16 mouse cellular contexts compared by ENCODE assay signal in genomic region chr7:68144266-68144665, GRCm38 (mm10).
DNase-seq lines count a peak whose midpoint lies in the region; ATAC-seq and TF ChIP-seq lines count a peak whose summit lies in the region.
"Had no signal": no experiment of that assay in that cellular context is flagged by ENCODE, and none has a peak within 500 bp of the region (broad histone marks: within the 10 kb centered on the region; RNA-seq: fewer than 3 reads in every experiment).

No protein-coding gene starts in this region.

- no peaks in the 10 kb centered on the region for H3K9me3 ChIP-seq in heart, embryonic 13.5 days
- H3K9me3 ChIP-seq: hindbrain, embryonic 12.5 days had no signal

- peaks cover 75% of the 10 kb centered on the region for H3K4me1 ChIP-seq in heart, embryonic 13.5 days
- peaks cover 58% of the 10 kb centered on the region for H3K4me1 ChIP-seq in thymus, adult 2 months (replicated peaks; ENCODE audit: control insufficient read depth, insufficient read depth, low read length)

- no peaks in the 10 kb centered on the region for H3K27me3 ChIP-seq in heart, embryonic 13.5 days (replicated peaks)
- no peaks in the 10 kb centered on the region for H3K27me3 ChIP-seq in thymus, adult 2 months (ENCODE audit: control insufficient read depth, insufficient read depth, low read length)
- H3K27me3 ChIP-seq: hindbrain, embryonic 12.5 days had no signal

- ATAC-seq in heart, embryonic 13.5 days (ENCODE audit: extremely low read depth, insufficient number of reproducible peaks, low FRiP score, low TSS enrichment), result no peak
- ATAC-seq: forebrain, embryonic 16.5 days; intestine, embryonic 16.5 days had no signal

- no peak overlapping the region for H3K4me3 ChIP-seq in heart, embryonic 13.5 days
- no peak overlapping the region for H3K4me3 ChIP-seq in thymus, adult 2 months (ENCODE audit: control insufficient read depth, insufficient read depth, low read length)
- H3K4me3 ChIP-seq: hindbrain, embryonic 12.5 days had no signal

- H3K36me3 ChIP-seq in heart, embryonic 13.5 days, result no peaks in the 10 kb centered on the region
- no peaks in the 10 kb centered on the region for H3K36me3 ChIP-seq in thymus, adult 2 months (ENCODE audit: control insufficient read depth, insufficient read depth, low read length)
- H3K36me3 ChIP-seq: hindbrain, embryonic 12.5 days had no signal

- WGBS in heart, embryonic 13.5 days, result 45% methylated on average over 6 of the region's 6 CpGs
- 3% methylated on average over 6 of the region's 6 CpGs for WGBS in thymus, adult 2 months

- H3K9ac ChIP-seq in heart, embryonic 13.5 days, result peak overlapping the region; percentile 16; the same call in 1 of the 2 replicates
- H3K9ac ChIP-seq: hindbrain, embryonic 12.5 days; liver, embryonic 14.5 days had no signal

- TF ChIP-seq CTCF in thymus, adult 2 months (IDR thresholded peaks at IDR 0.05; ENCODE audit: borderline replicate concordance, control insufficient read depth, extremely low read depth, insufficient read depth, low read length, poor library complexity), result no peak

- H3K27ac ChIP-seq in heart, embryonic 13.5 days (replicated peaks), result peak overlapping the region; percentile 61
- H3K27ac ChIP-seq in thymus, adult 2 months (ENCODE audit: control insufficient read depth, insufficient read depth, low read length), result peak overlapping the region; percentile 75
- H3K27ac ChIP-seq: hindbrain, embryonic 12.5 days; liver, embryonic 14.5 days had no signal

- no peak for DNase-seq in heart, adult 11 months
- DNase-seq in 416B (ENCODE audit: low read depth), result peak; percentile 44
- peak; percentile 20 for DNase-seq in brain, adult 2 months (ENCODE audit: low read depth, low spot score)
- peak; percentile 65 for DNase-seq in thymus, adult 2 months
- no peak for DNase-seq in adrenal gland, adult (ENCODE audit: inconsistent age in 2 of 2, low spot score in 1 of 2)
- no peak for DNase-seq in retina, embryonic 14.5 days (ENCODE audit: low spot score)
- DNase-seq in Muller cell, postnatal 12 days (ENCODE audit: inconsistent ontology term), result no peak
- DNase-seq: B cell, adult 2 months; cerebellum, adult 11-12 months; kidney, postnatal 25 days; lung, postnatal 4 days had no signal

- no peak for TF ChIP-seq POLR2A in thymus, adult 2 months (IDR thresholded peaks at IDR 0.05; ENCODE audit: control insufficient read depth, extremely low read depth, insufficient read depth, low read length, poor library complexity)

- H3K4me2 ChIP-seq in heart, embryonic 13.5 days, result no peak overlapping the region
- H3K4me2 ChIP-seq: hindbrain, embryonic 12.5 days had no signal

Comparison
In these comparisons a context has a peak if more than half of its experiments do, and no peak if none do; other contexts are left out.
1. DNase-seq: peak in 416B (single experiment), brain, adult 2 months (single experiment) and thymus, adult 2 months (single experiment); none in heart, adult 11 months (single experiment), adrenal gland, adult (0 of 2), retina, embryonic 14.5 days (single experiment) and Muller cell, postnatal 12 days (single experiment).